Mouse (Mus musculus) erythroblast, embryonic 14.5 days (primary cell): ENCODE data around the gene Ttll3.

Source experiments
- GATA1 ChIP-seq: IDR thresholded peaks from 2 replicates; pipeline ENCODE4 v1.6.1; 2012; ENCODE audit warnings: low read length, inconsistent platforms, mixed read lengths
- TAL1 ChIP-seq: IDR thresholded peaks from 3 replicates; pipeline ENCODE4 v1.6.1; 2012; ENCODE audit warnings: low read length, inconsistent platforms, mixed read lengths

GRCm38 (mm10) chr6:113437135-113437534 is 48.1 kb downstream of the Ttll3 start:
- TF ChIP-seq GATA1: no peak
- TF ChIP-seq TAL1: no peak
